Mouse (Mus musculus): ENCODE results near the gene Slc25a36.

Slc25a36 gene

DNA sequence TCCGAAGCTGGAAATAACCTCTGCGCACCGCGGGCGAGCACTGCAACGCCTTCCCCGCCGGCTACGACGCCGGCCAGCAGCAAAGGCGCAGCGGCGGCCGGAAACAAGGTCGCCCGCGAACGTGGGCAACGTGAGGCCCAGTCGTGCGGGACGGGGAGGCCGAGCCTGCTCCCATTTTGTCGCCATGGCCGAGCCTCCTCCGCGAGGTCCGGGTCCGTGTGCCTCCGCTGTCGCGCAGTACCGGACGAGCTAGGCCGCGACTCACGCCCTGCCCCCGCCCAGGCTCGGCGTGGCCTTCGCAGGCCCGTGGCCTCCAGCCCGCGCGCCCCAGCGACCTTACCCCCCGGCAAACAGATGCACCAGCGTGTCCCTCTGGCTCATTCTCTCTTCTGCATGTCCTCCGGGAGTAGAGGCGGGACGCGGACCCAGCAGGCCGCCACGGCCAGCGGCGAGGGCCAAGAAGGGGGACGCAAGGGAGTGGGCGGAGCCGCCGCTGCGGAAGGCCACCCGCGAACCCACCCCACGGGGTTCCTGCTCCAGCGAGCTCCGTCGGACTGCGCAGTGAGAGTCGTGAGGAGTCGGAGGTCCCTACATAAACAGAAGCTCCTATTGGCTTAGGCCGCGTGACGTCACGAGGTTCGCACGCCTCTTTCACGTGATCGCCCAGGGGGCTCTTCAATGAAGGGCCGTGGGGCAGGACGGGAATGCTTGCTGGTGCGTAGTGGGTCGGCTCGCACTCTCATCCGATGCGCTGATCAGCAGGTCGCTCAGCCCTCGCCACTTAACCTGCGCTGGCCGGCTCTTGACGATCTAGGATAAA, at the start of gene Slc25a36:
Gene Slc25a36, minus strand, starts transcription at position 587 of the 820 bp plus-strand sequence.
- DNase-seq (ENCODE audit: low spot score in 2 of 2), result peak; percentile 91 to 93

DNA sequence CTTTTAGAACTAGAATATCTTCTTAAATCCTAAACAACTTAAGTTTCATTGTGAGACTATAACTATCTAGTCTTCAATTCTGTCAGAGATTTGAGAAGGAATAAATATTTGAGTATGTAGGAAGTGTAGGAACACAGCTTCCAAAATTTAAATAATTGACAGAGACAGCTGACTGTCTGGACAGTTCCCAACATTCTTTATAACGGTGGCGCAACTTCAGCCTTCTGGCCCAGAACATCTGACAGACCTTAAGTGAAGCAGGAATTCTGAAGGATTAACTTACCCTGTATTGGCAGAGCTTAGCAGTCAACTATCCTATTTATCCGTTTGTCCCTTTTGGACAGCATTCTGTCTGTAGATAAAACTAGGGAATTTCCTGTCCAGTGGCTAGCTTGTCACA, 47.5 kb upstream of the Slc25a36 start:
- no peak for DNase-seq (ENCODE audit: low spot score in 2 of 2)

DNA sequence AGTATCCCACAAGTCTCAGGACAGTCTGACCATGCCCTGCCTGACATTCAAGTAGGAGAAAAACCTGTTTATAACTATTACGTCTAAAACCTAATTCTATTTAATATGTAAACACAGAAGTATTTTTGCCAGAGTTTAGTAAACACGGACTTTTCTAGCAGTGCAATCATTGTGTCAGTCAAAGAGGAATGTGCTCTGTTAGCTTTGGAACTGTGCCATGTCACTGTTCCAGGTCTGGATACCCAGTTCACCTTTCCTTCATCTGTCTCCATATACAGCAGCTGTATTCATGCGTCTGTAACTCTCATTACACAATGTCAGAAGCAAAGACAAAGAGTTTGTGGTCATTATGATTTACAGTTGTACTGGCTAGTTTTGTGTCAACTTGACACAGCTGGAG, 45.0 kb upstream of the Slc25a36 start:
- no peak for DNase-seq (ENCODE audit: low spot score in 2 of 2)

DNA sequence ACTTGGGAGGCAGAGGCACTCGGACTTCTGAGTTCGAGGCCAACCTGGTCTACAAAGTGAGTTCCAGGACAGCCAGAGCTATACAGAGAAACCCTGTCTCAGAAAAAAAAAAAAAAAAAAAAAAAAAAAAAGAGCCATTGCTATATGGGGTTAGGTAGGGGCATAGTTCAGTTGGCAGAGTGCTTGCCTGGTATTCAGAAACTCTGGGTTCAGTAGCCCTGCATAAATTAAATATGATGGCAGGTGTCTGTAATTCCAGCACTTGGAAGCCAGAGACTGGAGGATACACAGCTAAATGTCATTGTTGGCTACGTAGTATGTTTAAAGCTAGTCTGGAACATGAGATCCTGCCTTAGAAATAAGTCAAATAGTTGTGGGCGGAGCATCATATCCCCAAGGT, 44.0 kb upstream of the Slc25a36 start:
- DNase-seq (ENCODE audit: low spot score in 2 of 2), result no peak

DNA sequence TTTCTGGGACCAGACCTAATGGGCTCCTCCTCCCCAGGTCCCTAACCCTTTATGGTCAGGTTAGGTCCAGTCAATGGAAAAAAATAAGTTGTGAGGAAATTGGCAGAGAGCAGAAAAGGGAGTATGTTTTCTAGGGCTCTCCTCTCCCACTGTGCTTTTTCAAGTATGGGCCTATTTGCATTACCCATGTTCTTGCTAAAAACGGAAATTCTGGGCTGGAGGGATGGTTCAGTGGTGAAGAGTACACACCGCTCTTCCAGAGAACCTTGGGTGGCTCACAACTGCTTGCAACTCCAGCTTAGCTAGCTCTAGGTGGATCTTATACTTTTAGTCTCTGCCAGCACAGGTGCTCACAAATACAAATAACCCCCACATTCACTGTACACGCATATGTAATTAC, 42.0 kb upstream of the Slc25a36 start:
- no peak for DNase-seq (ENCODE audit: low spot score in 2 of 2)

DNA sequence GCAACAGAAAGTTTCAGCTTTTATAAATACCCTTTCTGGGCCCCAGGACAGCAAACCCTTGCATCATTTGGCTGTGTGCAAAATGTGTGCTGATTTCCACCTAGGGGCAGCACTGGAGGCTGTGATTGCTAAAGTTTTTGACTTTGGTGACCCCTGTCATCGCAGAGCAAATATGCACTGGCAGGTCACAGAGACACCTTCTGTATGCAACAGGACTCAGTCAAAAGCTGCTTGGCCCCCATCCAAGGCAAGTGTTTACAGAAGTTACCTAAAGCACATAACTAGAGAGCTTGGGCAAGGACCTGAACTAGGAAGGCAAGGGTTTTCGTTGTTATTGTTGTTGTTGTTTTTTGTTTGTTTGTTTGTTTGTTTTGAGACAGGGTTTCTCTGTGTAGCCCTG, 36.3 kb upstream of the Slc25a36 start:
- DNase-seq (ENCODE audit: low spot score in 2 of 2), result no peak

DNA sequence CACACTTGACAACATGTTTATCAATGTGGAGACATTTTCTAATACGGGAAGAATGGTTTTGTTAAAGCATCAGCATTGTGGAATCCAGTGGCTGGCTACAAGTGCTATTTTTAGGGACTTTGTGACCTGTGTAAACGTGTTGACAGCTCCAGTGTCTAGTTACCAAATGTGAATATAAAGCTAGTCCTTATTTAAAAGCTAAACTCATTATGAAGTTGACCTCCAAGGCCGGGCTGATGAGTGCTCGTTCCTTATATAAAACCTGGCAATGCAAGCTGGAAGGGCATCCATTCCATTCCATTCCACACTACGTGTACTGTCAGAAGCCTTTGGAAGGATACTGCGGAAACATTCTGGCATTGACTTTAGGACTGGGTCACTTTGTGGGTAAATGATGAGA, 34.4 kb upstream of the Slc25a36 start:
- no peak for DNase-seq (ENCODE audit: low spot score in 2 of 2)

DNA sequence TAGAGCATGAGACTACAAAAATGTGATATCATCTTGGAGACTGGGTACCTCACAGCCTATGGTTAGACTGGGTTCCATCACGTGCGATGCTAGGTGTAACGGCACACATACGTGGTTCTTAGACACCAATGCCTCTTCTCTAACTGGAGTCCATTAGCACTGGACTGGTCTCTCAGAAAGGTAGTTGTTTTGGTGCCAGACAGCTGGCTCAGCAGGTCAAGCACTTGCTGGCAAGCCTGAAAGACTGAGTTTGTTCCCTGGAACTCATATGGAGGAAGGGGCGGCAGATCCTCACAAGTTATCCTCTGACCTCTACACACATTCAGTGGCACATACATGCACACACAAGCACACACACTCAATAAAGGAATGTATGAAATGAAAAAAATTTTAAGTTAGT, 32.5 kb upstream of the Slc25a36 start:
- DNase-seq (ENCODE audit: low spot score in 2 of 2), result no peak

DNA sequence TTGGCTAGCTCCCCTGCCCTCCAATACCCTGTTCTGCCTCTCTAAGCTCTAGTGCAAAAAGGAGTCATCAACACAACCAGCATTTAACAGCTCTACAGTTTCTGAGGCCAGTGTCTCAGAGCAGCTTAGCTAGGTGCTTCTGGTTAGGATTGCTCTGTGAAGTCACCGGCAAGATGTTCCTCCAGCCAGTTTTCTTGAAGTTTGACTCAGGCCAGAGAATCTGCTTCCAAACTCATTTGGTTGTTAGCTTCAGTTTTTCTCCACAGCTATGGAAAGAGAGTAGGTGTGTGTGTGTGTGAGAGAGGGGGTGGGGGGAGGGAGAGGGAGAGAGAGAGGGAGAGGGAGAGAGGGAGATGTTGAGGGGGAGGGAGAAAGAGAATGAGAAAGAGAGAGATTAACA, 31.6 kb upstream of the Slc25a36 start:
- DNase-seq (ENCODE audit: low spot score in 2 of 2), result no peak

DNA sequence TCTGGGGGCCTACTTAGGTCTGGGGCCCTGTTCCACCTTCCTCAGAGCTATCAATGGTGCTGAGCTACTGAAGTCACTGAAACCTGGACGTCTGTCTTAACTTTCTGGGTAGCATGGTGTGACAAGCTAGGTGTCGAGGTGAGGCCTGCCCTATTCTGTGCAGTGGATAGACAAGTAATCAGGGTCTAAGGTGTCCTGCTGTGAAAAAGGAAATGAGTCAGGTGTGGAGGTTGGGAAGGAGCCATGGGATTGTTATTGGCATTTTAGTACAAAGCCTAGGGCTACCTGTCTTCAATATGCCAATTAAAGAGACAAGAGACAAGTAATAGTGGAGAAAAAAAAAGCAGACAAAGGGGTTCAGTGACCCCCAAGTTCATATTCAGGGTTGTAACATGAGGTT, 30.8 kb upstream of the Slc25a36 start:
- DNase-seq (ENCODE audit: low spot score in 2 of 2), result no peak

DNA sequence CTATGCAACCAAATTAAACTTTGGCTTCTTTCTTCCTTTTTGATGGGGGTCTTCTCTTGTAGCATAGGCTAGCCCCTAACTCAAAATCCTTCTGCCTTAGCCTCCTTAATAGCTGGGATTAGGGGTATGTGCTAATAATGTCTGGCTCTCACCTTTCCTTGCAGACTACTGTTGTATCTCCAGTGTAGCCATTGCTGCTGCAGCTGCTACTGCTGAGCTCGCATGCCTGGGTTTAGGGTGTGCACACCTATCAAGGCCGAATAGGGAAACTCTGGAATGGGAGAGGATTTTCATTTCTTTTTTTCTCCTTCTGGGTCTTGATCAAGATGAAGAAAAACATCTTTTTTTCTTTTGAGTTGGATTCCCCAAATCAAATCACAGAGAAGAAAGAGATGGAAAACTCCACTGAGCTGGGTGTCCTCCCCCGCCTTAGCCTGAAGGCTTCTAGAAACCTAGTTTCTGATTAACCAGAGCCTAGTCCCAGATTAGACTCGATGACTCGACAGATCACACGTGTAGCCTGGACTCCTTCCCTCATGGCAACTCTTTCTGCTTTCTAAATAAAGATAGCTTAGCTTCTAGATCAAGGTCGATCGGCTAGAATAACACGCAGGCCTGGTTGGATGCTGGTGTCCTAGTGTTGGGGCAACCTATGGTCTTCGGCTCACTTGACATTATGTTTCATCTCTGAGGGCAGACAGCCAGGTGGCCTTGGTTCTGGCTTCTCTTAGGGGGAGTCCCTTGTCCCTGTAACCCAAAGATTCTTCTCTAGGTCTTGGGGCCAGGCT, 29.4 kb upstream of the Slc25a36 start:
- no peak for DNase-seq (ENCODE audit: low spot score in 2 of 2)

DNA sequence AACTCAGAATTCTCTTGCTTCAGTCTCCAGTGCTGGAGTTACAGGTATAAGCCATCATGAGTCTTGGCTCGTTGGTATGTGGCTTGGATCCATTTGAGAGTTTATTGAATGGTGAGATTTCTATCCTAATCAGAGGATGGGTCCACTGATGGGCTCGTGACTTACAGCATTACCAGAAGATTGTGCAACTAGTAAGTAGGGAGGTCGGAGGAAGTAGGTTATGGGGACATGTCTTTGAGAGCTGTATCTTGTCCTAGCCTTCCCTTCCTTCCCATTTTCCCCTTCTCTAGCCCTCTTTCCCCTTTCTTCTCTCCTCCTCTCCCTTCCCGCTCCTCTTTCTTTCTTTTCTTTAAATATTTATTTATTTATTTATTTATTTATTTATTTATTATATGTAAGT, 26.7 kb upstream of the Slc25a36 start:
- DNase-seq (ENCODE audit: low spot score in 2 of 2), result no peak

DNA sequence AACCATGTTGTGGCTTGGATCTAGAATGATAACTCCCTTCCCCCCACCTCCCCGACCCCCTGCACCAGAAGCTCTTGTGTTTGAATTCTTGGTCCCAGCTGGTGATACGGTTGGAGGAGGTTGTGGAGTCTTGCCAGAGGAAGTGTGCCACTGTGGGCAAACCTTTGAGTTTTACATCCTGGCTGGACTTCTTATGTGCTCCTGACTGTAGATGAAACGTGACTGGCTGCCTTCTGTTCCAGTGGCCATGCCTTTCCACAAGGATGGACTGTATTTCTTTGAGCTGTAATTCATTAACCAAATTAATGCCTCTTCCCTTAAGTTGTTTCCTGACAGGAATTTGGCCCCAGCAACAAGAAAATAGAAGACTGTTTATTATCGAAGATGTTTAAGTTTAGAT, 26.2 kb upstream of the Slc25a36 start:
- DNase-seq (ENCODE audit: low spot score in 2 of 2), result no peak

DNA sequence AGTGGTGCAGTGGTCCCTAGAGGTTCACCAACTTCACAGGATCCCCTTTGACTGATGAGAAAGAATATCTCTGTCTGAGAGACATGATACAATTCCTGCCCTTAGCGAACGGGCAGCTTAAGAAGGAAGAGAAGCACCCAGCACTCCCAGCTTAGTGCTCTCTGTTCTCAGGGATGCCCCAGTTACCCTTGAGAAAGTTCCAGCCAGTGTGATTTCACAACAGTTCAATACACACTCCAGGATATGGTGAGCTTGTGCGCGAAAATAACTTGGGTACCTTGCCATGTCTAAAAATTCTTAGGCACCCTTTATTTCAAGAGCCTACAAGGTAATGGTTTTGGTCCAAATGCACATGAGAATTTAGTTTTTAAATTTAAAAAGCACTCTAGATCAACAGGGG, 24.9 kb upstream of the Slc25a36 start:
- no peak for DNase-seq (ENCODE audit: low spot score in 2 of 2)

DNA sequence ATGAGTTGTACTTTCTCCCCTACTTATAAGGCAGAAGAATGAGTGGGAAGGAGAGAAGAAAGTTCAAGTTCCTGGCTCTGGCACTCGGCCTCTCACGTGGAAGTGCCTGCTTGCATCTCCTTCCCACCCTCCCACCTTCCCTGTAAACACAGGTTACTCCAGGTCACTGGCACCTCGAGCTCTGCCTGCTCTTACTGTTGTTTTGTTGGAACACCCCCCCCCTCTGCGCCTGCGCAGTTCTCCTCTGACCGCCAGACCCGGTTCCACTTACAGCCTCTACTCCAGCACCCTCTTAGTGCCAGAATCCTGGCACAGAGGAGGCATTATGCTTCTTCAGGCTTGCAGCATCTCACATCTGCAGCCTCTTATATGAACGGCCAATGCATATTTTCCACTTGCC, 22.2 kb upstream of the Slc25a36 start:
- DNase-seq (ENCODE audit: low spot score in 2 of 2), result no peak

DNA sequence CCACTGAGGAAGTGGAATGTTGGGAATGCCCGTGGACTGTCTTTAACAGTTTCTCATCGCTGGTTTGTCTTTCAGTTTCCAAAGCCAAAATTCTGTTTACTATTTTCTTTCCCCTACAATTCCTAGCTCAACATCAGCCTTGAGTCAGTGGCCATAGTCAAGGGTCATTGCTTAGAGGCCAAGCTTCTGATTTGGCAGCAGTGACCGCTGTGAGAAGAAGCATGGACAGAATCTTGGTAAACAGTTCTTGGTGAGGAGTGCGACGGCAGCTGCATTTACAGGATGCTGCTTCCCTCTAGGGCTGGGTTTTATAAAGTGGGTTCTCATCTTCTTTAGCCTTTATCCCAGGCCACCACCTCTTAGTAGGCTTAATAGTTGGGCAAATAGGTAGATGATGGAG, 19.0 kb upstream of the Slc25a36 start:
- no peak for DNase-seq (ENCODE audit: low spot score in 2 of 2)

DNA sequence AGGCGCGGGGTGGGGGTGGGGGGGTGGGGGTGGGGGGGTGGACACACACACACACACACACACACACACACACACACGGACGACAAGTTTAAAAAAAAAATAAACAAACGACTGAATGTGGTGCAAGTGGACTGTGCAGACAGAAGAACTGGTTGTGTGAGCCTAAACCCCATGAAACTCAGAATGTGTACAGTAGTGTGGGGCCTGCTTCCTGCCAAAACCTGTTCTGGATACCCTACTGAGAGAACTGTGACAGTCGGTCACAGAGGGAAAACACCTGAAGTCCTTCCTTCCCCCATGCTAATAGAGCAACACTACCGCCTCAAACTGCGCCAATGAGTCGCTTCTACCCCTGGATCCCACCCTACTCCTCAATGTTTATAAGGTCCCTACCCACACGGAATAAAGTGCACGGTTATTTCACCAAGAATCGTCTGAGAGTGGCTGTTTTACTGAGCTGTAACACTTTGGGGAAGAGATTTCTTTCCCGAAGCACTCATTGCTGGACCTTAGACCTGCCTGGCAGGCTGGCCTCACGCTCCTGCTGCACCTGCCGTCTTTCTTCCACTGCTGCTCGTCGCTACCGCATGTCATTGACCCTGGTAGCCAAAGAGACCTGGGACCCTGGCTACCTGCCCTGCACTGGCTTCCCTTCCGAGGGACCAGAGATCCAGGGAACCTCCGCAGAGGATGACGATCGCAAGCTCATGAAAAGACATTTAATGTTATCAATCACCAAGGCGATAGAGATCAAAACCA, 13.2 kb upstream of the Slc25a36 start:
- no peak for DNase-seq (ENCODE audit: low spot score in 2 of 2)

DNA sequence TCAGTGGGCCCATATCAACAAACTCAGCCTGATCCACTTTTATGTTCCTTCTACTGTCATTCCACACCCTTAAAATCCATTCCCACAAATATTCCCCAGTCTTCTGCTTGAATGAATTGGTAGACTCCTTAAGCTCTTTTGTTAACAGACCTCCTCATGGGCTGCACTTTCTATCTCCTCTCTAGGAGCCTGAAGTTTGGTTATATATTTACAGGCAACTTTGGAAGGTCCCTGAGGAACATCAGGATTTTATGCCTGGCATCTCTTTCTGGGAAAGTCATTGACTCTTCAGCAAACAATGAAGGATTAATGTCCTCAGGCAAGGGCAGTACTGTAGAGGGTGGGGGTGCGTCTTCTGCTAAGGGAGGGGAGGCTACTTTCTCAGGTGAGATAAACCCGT, 10.5 kb upstream of the Slc25a36 start:
- no peak for DNase-seq (ENCODE audit: low spot score in 2 of 2)

DNA sequence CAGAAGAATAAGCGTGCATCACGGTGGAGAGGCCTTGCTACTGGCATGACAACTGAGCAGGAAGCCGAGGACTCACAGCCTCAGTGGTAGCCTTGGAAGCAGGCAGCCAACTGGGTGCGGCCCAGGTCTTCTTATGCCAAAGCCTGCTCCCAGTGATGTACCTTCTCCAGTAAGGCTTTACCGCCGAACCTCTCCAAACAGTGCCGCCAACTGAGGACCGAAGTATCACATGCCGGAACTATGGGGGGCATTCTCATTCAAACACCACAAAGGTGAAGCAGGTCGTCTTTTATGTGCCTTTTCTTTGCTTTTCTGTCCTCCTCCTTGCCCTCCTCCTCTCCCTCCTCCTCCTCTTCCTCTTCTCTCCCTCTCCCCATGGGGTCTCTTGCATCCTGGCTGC, 3.3 kb upstream of the Slc25a36 start:
- DNase-seq (ENCODE audit: low spot score in 2 of 2), result no peak

DNA sequence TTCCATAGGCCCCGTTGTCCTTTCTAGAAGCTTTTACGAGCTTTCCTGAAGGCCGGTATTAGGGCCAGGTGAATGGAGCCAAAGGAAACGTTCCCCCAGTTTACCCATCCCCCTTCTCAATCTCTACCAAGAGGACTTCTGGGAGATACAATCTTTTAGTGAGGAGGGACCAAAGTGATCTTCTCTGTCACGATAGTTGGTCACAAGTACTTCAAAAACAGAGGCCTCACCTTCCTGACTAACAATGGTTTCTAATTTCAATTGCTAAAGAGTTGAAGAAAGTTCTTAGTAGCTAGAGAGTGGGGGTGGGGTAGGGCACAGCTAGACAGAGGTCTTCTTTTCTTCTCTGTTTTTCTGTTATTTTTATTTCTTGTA, 2.6 kb upstream of the Slc25a36 start:
- no peak for DNase-seq (ENCODE audit: low spot score in 2 of 2)

DNA sequence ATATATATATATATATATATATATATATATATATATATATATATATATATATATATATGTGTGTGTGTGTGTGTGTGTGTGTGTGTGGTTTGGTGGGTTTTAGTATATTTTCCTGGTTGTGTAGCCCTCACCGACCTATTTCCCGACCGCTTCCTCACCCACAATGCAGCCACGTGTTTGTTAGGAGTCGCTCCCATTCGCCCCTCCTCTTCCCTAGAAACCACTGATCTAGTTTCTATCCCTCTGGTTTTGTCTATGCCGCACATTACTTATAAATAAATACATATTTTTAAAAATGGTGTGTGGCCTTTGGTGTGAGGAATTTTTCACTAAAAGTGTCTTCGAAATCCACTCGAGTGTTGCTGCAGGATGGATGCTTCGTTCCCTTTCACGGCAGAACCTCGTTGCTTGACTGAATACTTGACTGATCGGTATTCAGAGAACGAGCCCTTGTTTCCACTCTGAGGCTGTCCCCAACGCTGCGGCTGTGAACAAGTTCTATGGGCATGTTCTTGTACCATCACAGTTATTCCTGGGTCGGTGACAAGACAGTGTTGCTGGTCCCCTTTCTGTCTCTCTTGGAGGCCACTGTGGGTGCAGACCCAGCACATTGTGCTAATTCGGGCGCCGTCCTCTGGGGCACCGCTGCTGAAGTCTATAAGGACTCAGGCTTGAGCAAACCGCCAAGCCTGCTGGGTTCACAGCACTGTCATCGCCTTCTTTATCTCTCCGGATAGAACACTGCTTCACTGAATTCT, 2.0 kb upstream of the Slc25a36 start:
- DNase-seq (ENCODE audit: low spot score in 2 of 2), result no peak

DNA sequence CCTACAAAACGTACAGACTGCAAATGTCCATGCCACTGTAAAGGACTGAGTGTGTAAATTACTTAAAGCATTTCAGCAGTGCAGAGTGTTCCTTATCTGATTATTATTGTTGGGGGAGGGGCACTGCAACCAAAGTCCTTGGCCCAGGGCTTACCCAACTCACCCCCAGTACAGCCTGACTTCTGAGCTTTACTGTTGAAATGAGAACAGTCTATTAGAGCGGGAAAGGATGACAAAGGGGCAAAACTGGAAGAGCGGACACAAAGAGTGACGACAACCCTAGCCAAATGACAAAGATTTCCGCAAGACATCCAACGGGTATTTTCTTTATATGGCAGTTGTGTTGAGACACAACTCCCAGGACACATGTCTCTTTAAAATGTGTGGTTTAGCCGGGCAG, 1.3 kb upstream of the Slc25a36 start:
- DNase-seq (ENCODE audit: low spot score in 2 of 2), result no peak

Measured in cerebellum, postnatal 4 days (tissue).